Mouse (Mus musculus) CH12.LX (cell line): ENCODE results near the gene Ift27. TPM values are rescaled to one million over a fixed set of nuclear protein-coding genes. Genes with fewer than 3 reads are reported as not detected.
A peak's percentile ranks its signal among the peaks of the same experiment; 100 is the strongest.

Experiments used
- DNase-seq: peaks from one replicate; pipeline ENCODE4 v3.0.0-alpha.2; 2013; ENCODE audit errors: extremely low read depth
- H3K27ac ChIP-seq: 2 replicates; pipeline ENCODE4 v1.5.1; 2012; ENCODE audit warnings: low read depth, mild to moderate bottlenecking, control low read depth, moderate library complexity; ENCODE audit not compliant: insufficient read depth
- H3K27me3 ChIP-seq: replicated peaks from 2 replicates; pipeline ENCODE3; 2012; ENCODE audit warnings: inconsistent platforms
- H3K36me3 ChIP-seq, 2 experiments: replicated peaks in 1 of 2; 2 replicates each; pipeline versions ENCODE3 to v1.6.1; 2012; ENCODE audit warnings: inconsistent platforms in 1 of 2, low read length in 1 of 2, mild to moderate bottlenecking in 1 of 2, mixed read lengths in 1 of 2, moderate library complexity in 1 of 2; ENCODE audit not compliant: control insufficient read depth in 1 of 2, insufficient read depth in 1 of 2
- H3K4me1 ChIP-seq, 2 experiments: 2 replicates each; pipeline ENCODE4 v1.6.1; 2012; ENCODE audit warnings: inconsistent platforms in 1 of 2, moderate library complexity in 1 of 2; ENCODE audit not compliant: insufficient read depth in 2 of 2, control insufficient read depth in 1 of 2
- H3K4me2 ChIP-seq: 2 replicates; pipeline ENCODE4 v1.6.1; 2012; ENCODE audit warnings: low read depth, mild to moderate bottlenecking, control low read depth; ENCODE audit not compliant: poor library complexity, insufficient read depth, severe bottlenecking
- H3K4me3 ChIP-seq, 3 experiments: fragments of 150-350 bp in 1 of 3; sonication (generic) in 1 of 3; replicated peaks in 1 of 3; 2 replicates each; pipeline versions ENCODE3 to v1.5.1; 2011 to 2012; ENCODE audit warnings: low read depth in 2 of 3, low read length in 2 of 3, mild to moderate bottlenecking in 2 of 3, moderate library complexity in 2 of 3, control low read depth in 1 of 3, improper control_type of control experiment in 1 of 3, inconsistent platforms in 1 of 3, mixed read lengths in 1 of 3; ENCODE audit not compliant: poor library complexity in 1 of 3
- H3K79me2 ChIP-seq: replicated peaks from 2 replicates; pipeline ENCODE4 v1.6.1; 2012; ENCODE audit warnings: mild to moderate bottlenecking, moderate library complexity; ENCODE audit not compliant: control insufficient read depth, poor library complexity, insufficient read depth, severe bottlenecking; ENCODE audit errors: extremely low read depth
- H3K9ac ChIP-seq: 2 replicates; pipeline ENCODE4 v1.6.1; 2012; ENCODE audit warnings: low read depth, mild to moderate bottlenecking, control low read depth, moderate library complexity; ENCODE audit not compliant: insufficient read depth
- H3K9me3 ChIP-seq: replicated peaks from 2 replicates; pipeline ENCODE3; 2012; ENCODE audit warnings: low read length, inconsistent platforms, mixed read lengths
- BHLHE40 ChIP-seq: IDR thresholded peaks from 2 replicates; pipeline ENCODE4 v1.6.1; 2011; ENCODE audit warnings: mild to moderate bottlenecking, low read depth, low read length, improper control_type of control experiment
- CHD1 ChIP-seq: IDR thresholded peaks from 2 replicates; pipeline ENCODE4 v1.6.1; 2012; ENCODE audit warnings: low read depth, low read length, improper control_type of control experiment, inconsistent platforms
- CHD2 ChIP-seq: IDR thresholded peaks from 2 replicates; pipeline ENCODE4 v1.6.1; 2011; ENCODE audit warnings: low read length, improper control_type of control experiment
- CTCF ChIP-seq, 2 experiments: IDR thresholded peaks in 1 of 2; conservative IDR thresholded peaks in 1 of 2; 2 replicates each; pipeline ENCODE4 v1.5.1; 2011 to 2012; ENCODE audit warnings: low read depth in 2 of 2, low read length in 2 of 2, improper control_type of control experiment in 1 of 2, inconsistent platforms in 1 of 2, mild to moderate bottlenecking in 1 of 2, moderate library complexity in 1 of 2
- E2F4 ChIP-seq: IDR thresholded peaks from 2 replicates; pipeline ENCODE4 v1.6.1; 2011; ENCODE audit warnings: low read depth, low read length, improper control_type of control experiment; ENCODE audit not compliant: insufficient replicate concordance
- ELF1 ChIP-seq: IDR thresholded peaks from 2 replicates; pipeline ENCODE4 v1.6.1; 2014; ENCODE audit warnings: low read depth, mild to moderate bottlenecking, inconsistent platforms, low read length, improper control_type of control experiment
- EP300 ChIP-seq: IDR thresholded peaks from 2 replicates; pipeline ENCODE4 v1.6.1; 2011; ENCODE audit warnings: low read length, improper control_type of control experiment
- ETS1 ChIP-seq: conservative IDR thresholded peaks from 2 replicates; pipeline ENCODE4 v1.6.1; 2012; ENCODE audit warnings: low read depth, mild to moderate bottlenecking, inconsistent platforms, low read length, improper control_type of control experiment, moderate library complexity
- GABPA ChIP-seq: IDR thresholded peaks from 2 replicates; pipeline ENCODE4 v1.6.1; 2012; ENCODE audit warnings: low read depth, low read length, improper control_type of control experiment, inconsistent platforms; ENCODE audit not compliant: insufficient replicate concordance
- HCFC1 ChIP-seq: IDR thresholded peaks from 2 replicates; pipeline ENCODE4 v1.6.1; 2012; ENCODE audit warnings: low read depth, mild to moderate bottlenecking, inconsistent platforms, low read length, improper control_type of control experiment
- IRF4 ChIP-seq: IDR thresholded peaks from 2 replicates; pipeline ENCODE4 v1.6.1; 2014; ENCODE audit warnings: low read depth, mild to moderate bottlenecking, inconsistent platforms, low read length, improper control_type of control experiment
- JUN ChIP-seq: IDR thresholded peaks from 2 replicates; pipeline ENCODE4 v1.6.1; 2011; ENCODE audit warnings: low read depth, mild to moderate bottlenecking, low read length, improper control_type of control experiment, moderate library complexity; ENCODE audit not compliant: insufficient read depth
- JUND ChIP-seq: conservative IDR thresholded peaks from 2 replicates; pipeline ENCODE4 v1.6.1; 2011; ENCODE audit warnings: low read depth, low read length, improper control_type of control experiment
- KAT2A ChIP-seq: IDR thresholded peaks from 2 replicates; pipeline ENCODE4 v1.6.1; 2012; ENCODE audit warnings: low read length, improper control_type of control experiment, inconsistent platforms; ENCODE audit not compliant: insufficient replicate concordance
- MAFK ChIP-seq: IDR thresholded peaks from 2 replicates; pipeline ENCODE4 v1.6.1; 2011; ENCODE audit warnings: low read length, improper control_type of control experiment; ENCODE audit not compliant: insufficient replicate concordance
- MAX ChIP-seq: IDR thresholded peaks from 2 replicates; pipeline ENCODE4 v1.6.1; 2011; ENCODE audit warnings: low read length, improper control_type of control experiment
- MAZ ChIP-seq: IDR thresholded peaks from 2 replicates; pipeline ENCODE4 v1.6.1; 2012; ENCODE audit warnings: low read depth, mild to moderate bottlenecking, inconsistent platforms, low read length, improper control_type of control experiment, moderate library complexity
- MEF2A ChIP-seq: IDR thresholded peaks from 2 replicates; pipeline ENCODE4 v1.6.1; 2014; ENCODE audit warnings: low read depth, mild to moderate bottlenecking, inconsistent platforms, low read length, improper control_type of control experiment, borderline replicate concordance
- MXI1 ChIP-seq: IDR thresholded peaks from 2 replicates; pipeline ENCODE4 v1.6.1; 2011; ENCODE audit warnings: mild to moderate bottlenecking, low read depth, low read length, improper control_type of control experiment
- MYC ChIP-seq: IDR thresholded peaks from 2 replicates; pipeline ENCODE4 v1.6.1; 2011; ENCODE audit warnings: low read depth, mild to moderate bottlenecking, improper control_type of control experiment, low read length
- NELFE ChIP-seq: IDR thresholded peaks from 2 replicates; pipeline ENCODE4 v1.6.1; 2011; ENCODE audit warnings: low read depth, low read length, improper control_type of control experiment
- NRF1 ChIP-seq: IDR thresholded peaks from 2 replicates; pipeline ENCODE4 v1.6.1; 2014; ENCODE audit warnings: low read depth, mild to moderate bottlenecking, inconsistent platforms, low read length, improper control_type of control experiment, moderate library complexity
- PAX5 ChIP-seq: IDR thresholded peaks from 2 replicates; pipeline ENCODE4 v1.6.1; 2012; ENCODE audit warnings: low read length, inconsistent platforms, mixed read lengths
- POLR2A ChIP-seq: IDR thresholded peaks from 2 replicates; pipeline ENCODE4 v1.6.1; 2011; ENCODE audit warnings: low read depth, mild to moderate bottlenecking, improper control_type of control experiment, low read length
- POLR2AphosphoS2 ChIP-seq: IDR thresholded peaks from 2 replicates; pipeline ENCODE4 v1.6.1; 2011; ENCODE audit warnings: low read depth, low read length, improper control_type of control experiment
- RAD21 ChIP-seq: IDR thresholded peaks from 2 replicates; pipeline ENCODE4 v1.6.1; 2011; ENCODE audit warnings: low read depth, mild to moderate bottlenecking, low read length, improper control_type of control experiment, moderate library complexity
- RCOR1 ChIP-seq: conservative IDR thresholded peaks from 2 replicates; pipeline ENCODE4 v1.6.1; 2012; ENCODE audit warnings: low read depth, mild to moderate bottlenecking, inconsistent platforms, low read length, improper control_type of control experiment
- SIN3A ChIP-seq: IDR thresholded peaks from 2 replicates; pipeline ENCODE4 v1.6.1; 2012; ENCODE audit warnings: low read length, improper control_type of control experiment, inconsistent platforms
- SMC3 ChIP-seq: IDR thresholded peaks from 2 replicates; pipeline ENCODE4 v1.6.1; 2011; ENCODE audit warnings: low read depth, low read length, improper control_type of control experiment
- TBP ChIP-seq: conservative IDR thresholded peaks from 2 replicates; pipeline ENCODE4 v1.6.1; 2011; ENCODE audit warnings: low read depth, low read length, improper control_type of control experiment
- TCF12 ChIP-seq: IDR thresholded peaks from 2 replicates; pipeline ENCODE4 v1.6.1; 2014; ENCODE audit warnings: low read depth, mild to moderate bottlenecking, inconsistent platforms, low read length, improper control_type of control experiment
- UBTF ChIP-seq: IDR thresholded peaks from 2 replicates; pipeline ENCODE4 v1.6.1; 2012; ENCODE audit warnings: low read depth, mild to moderate bottlenecking, inconsistent platforms, low read length, improper control_type of control experiment, moderate library complexity
- USF1 ChIP-seq: IDR thresholded peaks from 2 replicates; pipeline ENCODE4 v1.6.1; 2014; ENCODE audit warnings: low read depth, mild to moderate bottlenecking, inconsistent platforms, low read length, improper control_type of control experiment
- USF2 ChIP-seq: conservative IDR thresholded peaks from 2 replicates; pipeline ENCODE4 v1.6.1; 2011; ENCODE audit warnings: low read depth, low read length, improper control_type of control experiment
- ZC3H11A ChIP-seq: IDR thresholded peaks from 2 replicates; pipeline ENCODE4 v1.6.1; 2012; ENCODE audit warnings: low read depth, mild to moderate bottlenecking, inconsistent platforms, low read length, improper control_type of control experiment
- ZKSCAN1 ChIP-seq: IDR thresholded peaks from 2 replicates; pipeline ENCODE4 v1.6.1; 2012; ENCODE audit warnings: low read depth, inconsistent platforms, low read length, improper control_type of control experiment, borderline replicate concordance
- ZMIZ1 ChIP-seq: IDR thresholded peaks from 2 replicates; pipeline ENCODE4 v1.6.1; 2012; ENCODE audit warnings: low read depth, mild to moderate bottlenecking, inconsistent platforms, low read length, improper control_type of control experiment
- ZNF384 ChIP-seq: IDR thresholded peaks from 2 replicates; pipeline ENCODE4 v1.6.1; 2012; ENCODE audit warnings: low read depth, low read length, improper control_type of control experiment, inconsistent platforms
- dilution Hi-C: fragments of 300-500 bp; cut with MboI; formaldehyde crosslinking; loops from 2 replicates; pipeline ENCODE4 v1.14.3; 2020; ENCODE audit warnings: low sequenced_read_pairs; ENCODE audit not compliant: extremely low pct_unique_long_range_greater_than_20kb, extremely low pct_ligation_motif_present
- in situ Hi-C: fragments of 300-500 bp; cut with MboI; formaldehyde crosslinking; loops from 3 replicates; pipeline ENCODE4 v1.14.3; 2019; ENCODE audit warnings: low sequenced_read_pairs, low pct_ligation_motif_present, low pct_unique_long_range_greater_than_20kb, mixed read lengths
- polyA plus RNA-seq: library from polyadenylated mRNA; unstranded; fragments of >175 nt; gene quantifications from 2 replicates; pipeline ENCODE4 v1.2.1, GENCODE M21; 2012; ENCODE audit warnings: low read depth; ENCODE audit not compliant: insufficient read length
- total RNA-seq, 2 experiments: library from RNA; depleted of rRNA; stranded (reverse); fragments of 300-350 nt in 1 of 2; fragments of >200 nt in 1 of 2; gene quantifications; 2 replicates each; pipeline ENCODE4 v1.2.3; 2012 to 2014

Ift27 gene
- total and polyA plus RNA-seq, 3 experiments: 67.1 to 82.1 (median 72.1) TPM

- Histone ChIP-seq H3K9ac (peak overlapping the region; percentile 68; the same call in 1 of the 2 replicates), H3K4me3 (peak overlapping the region in 1 of 3 experiments; percentile 72), H3K4me2 (peak overlapping the region; percentile 89), H3K79me2 (no peaks in the 10 kb centered on the region; the same call in 1 of the 2 replicates), H3K27ac (no peak overlapping the region), H3K36me3 (peaks cover 22 to 39% of the 10 kb centered on the region in 2 experiments), H3K4me1 (peaks cover 22 to 72% of the 10 kb centered on the region in 2 experiments), H3K9me3 (no peaks in the 10 kb centered on the region), H3K27me3 (no peaks in the 10 kb centered on the region)
- TF ChIP-seq ZMIZ1: no peak
- no peak for TF ChIP-seq JUN
- TF ChIP-seq HCFC1: no peak
- TF ChIP-seq CHD1: no peak
- no peak for TF ChIP-seq POLR2A
- no peak for TF ChIP-seq NELFE
- no peak for TF ChIP-seq MEF2A
- TF ChIP-seq BHLHE40: peak; percentile 40; the same call in 1 of the 2 replicates
- TF ChIP-seq KAT2A: no peak
- TF ChIP-seq CTCF (conservative IDR thresholded peaks at IDR 0.05 in 1 of 2, IDR thresholded peaks at IDR 0.05 in 1 of 2; ENCODE audit: low read depth in 2 of 2, low read length in 2 of 2): no peak
- no peak for TF ChIP-seq E2F4
- peak; percentile 69; the same call in 1 of the 2 replicates for TF ChIP-seq SIN3A
- TF ChIP-seq RCOR1: no peak
- no peak for TF ChIP-seq MAFK
- TF ChIP-seq MAZ: 0 out of 2 replicates have a peak, but pooled peaks have one; percentile 22
- no peak for TF ChIP-seq RAD21
- peak; percentile 44; the same call in 1 of the 2 replicates for TF ChIP-seq MXI1
- no peak for TF ChIP-seq UBTF
- 0 out of 2 replicates have a peak, but pooled peaks have one; percentile 30 for TF ChIP-seq IRF4
- no peak for TF ChIP-seq USF2
- peak; percentile 52; the same call in 1 of the 2 replicates for TF ChIP-seq ETS1
- peak; percentile 95 for TF ChIP-seq MAX
- TF ChIP-seq POLR2AphosphoS2: no peak
- no peak for TF ChIP-seq CHD2
- no peak for TF ChIP-seq SMC3
- no peak for TF ChIP-seq PAX5
- no peak for TF ChIP-seq ELF1
- TF ChIP-seq GABPA: no peak
- TF ChIP-seq NRF1: no peak
- TF ChIP-seq ZKSCAN1: no peak
- TF ChIP-seq TCF12: 0 out of 2 replicates have a peak, but pooled peaks have one; percentile 6
- TF ChIP-seq TBP: no peak
- TF ChIP-seq ZC3H11A: no peak
- TF ChIP-seq JUND: no peak
- TF ChIP-seq USF1: peak; percentile 65
- TF ChIP-seq ZNF384: no peak
- TF ChIP-seq EP300: no peak
- TF ChIP-seq MYC: peak; percentile 93
- in situ Hi-C loops: loop anchor here (25.0 kb wide), 1 partner anchor 432 kb away; the partner anchor contains the start of gene Apol9b
- DNase-seq: peak; percentile 63
- dilution Hi-C loops: no loop called here
Measured at GRCm38 (mm10) chr15:78169566-78169965, 4.3 kb downstream of the Ift27 start.
